Mouse (Mus musculus) intestine, embryonic 15.5 days (tissue): ENCODE data around the gene Lmbr1l. TPM values are rescaled to one million over a fixed set of nuclear protein-coding genes. Genes with fewer than 3 reads are reported as not detected.
"Not testable (repeated sequence)": the region's sequence is repeated elsewhere in the genome, so short reads cannot be mapped to it uniquely, and the experiment has no call there.

Source experiments
- ATAC-seq: fragments of 200-750 bp; cut with Nextera tagmentation; 2 replicates; pipeline ENCODE4 v1.8.0; 2017; ENCODE audit warnings: moderate TSS enrichment, moderate library complexity
- H3K27ac ChIP-seq: fragments of 300-500 bp; sonication (generic); 2 replicates; pipeline ENCODE4 v1.5.1; 2015; ENCODE audit warnings: mild to moderate bottlenecking, inconsistent platforms
- H3K27me3 ChIP-seq: fragments of 300-500 bp; sonication (generic); replicated peaks from 2 replicates; pipeline ENCODE4 v1.6.1; 2015; ENCODE audit warnings: inconsistent platforms
- H3K36me3 ChIP-seq: fragments of 300-500 bp; sonication (generic); 2 replicates; pipeline ENCODE4 v1.6.1; 2015; ENCODE audit warnings: inconsistent platforms
- H3K4me1 ChIP-seq: fragments of 300-500 bp; sonication (generic); replicated peaks from 2 replicates; pipeline ENCODE4 v1.6.1; 2015; ENCODE audit warnings: inconsistent platforms
- H3K4me2 ChIP-seq: fragments of 300-500 bp; sonication (generic); replicated peaks from 2 replicates; pipeline ENCODE4 v1.6.1; 2015; ENCODE audit warnings: mild to moderate bottlenecking, inconsistent platforms
- H3K4me3 ChIP-seq: fragments of 300-500 bp; sonication (generic); replicated peaks from 2 replicates; pipeline ENCODE4 v1.5.1; 2015; ENCODE audit warnings: inconsistent platforms
- H3K9ac ChIP-seq: fragments of 300-500 bp; sonication (generic); 2 replicates; pipeline ENCODE4 v1.6.1; 2015; ENCODE audit warnings: inconsistent platforms
- H3K9me3 ChIP-seq: fragments of 300-500 bp; sonication (generic); 2 replicates; pipeline ENCODE4 v1.6.1; 2016; ENCODE audit warnings: inconsistent platforms
- WGBS: fragments of 180-500 bp; shearing (Covaris S2); methylation state at CpG from one replicate; pipeline ENCODE4 v1.1.7; 2015; 5-methylcytosine and 5-hydroxymethylcytosine counted together
- polyA plus RNA-seq: library from polyadenylated mRNA; unstranded; fragments of >200 nt; fragmentation: Nextera tagmentation; extraction: Ambion mirVana; gene quantifications from 2 replicates; pipeline ENCODE4 v1.2.1, GENCODE M21; 2015

Gene Lmbr1l
- polyA plus RNA-seq, 1 experiment from 2014 or later: 18.6 TPM

- H3K9ac ChIP-seq: no peak overlapping the region
- peaks cover 11% of the 10 kb centered on the region for H3K4me1 ChIP-seq
- no peak overlapping the region for H3K4me3 ChIP-seq
- ATAC-seq: no peak
- WGBS: 84% methylated on average over 3 of the region's 3 CpGs
- H3K27ac ChIP-seq: no peak overlapping the region
- peaks cover 7% of the 10 kb centered on the region for H3K36me3 ChIP-seq
- no peaks in the 10 kb centered on the region for H3K27me3 ChIP-seq
- H3K4me2 ChIP-seq: no peak overlapping the region
- H3K9me3 ChIP-seq: no peaks in the 10 kb centered on the region
These were observed 13.0 kb upstream of the Lmbr1l start for GRCm38 (mm10) chr15:98930998-98931397.

GRCm38 (mm10) chr15:98930017-98930734, 12.1 kb upstream of the Lmbr1l start:
- H3K36me3 ChIP-seq: peaks cover 7% of the 10 kb centered on the region
- H3K27me3 ChIP-seq: no peaks in the 10 kb centered on the region
- H3K9me3 ChIP-seq: no peaks in the 10 kb centered on the region
- no peak for ATAC-seq
- H3K4me2 ChIP-seq: no peak overlapping the region
- H3K4me3 ChIP-seq: no peak overlapping the region
- H3K4me1 ChIP-seq: peaks cover 4% of the 10 kb centered on the region
- H3K27ac ChIP-seq: no peak overlapping the region
- no peak overlapping the region for H3K9ac ChIP-seq
- WGBS: 45% methylated on average over 8 of the region's 8 CpGs

- H3K36me3 ChIP-seq: peaks cover 7% of the 10 kb centered on the region
- no peak overlapping the region for H3K9ac ChIP-seq
- WGBS: 15% methylated on average over 13 of the region's 13 CpGs
- 0 out of 2 replicates have a peak overlapping the region, but pooled peaks have one; percentile 26 for H3K4me2 ChIP-seq
- H3K4me3 ChIP-seq: no peak overlapping the region
- H3K27me3 ChIP-seq: no peaks in the 10 kb centered on the region
- peak; percentile 77 for ATAC-seq
- peaks cover 3% of the 10 kb centered on the region; the same call in 1 of the 2 replicates for H3K4me1 ChIP-seq
- no peaks in the 10 kb centered on the region for H3K9me3 ChIP-seq
- no peak overlapping the region for H3K27ac ChIP-seq
These were observed 10.7 kb upstream of the Lmbr1l start for GRCm38 (mm10) chr15:98928598-98929240.

- peaks cover 7% of the 10 kb centered on the region for H3K36me3 ChIP-seq
- 79% methylated on average over 5 of the region's 5 CpGs for WGBS
- H3K27ac ChIP-seq: no peak overlapping the region
These were observed 9.5 kb upstream of the Lmbr1l start for GRCm38 (mm10) chr15:98927566-98927965.

GRCm38 (mm10) chr15:98924682-98925081, 6.7 kb upstream of the Lmbr1l start:
- ATAC-seq: peak; percentile 11; the same call in 1 of the 2 replicates
- H3K27me3 ChIP-seq: no peaks in the 10 kb centered on the region
- H3K4me1 ChIP-seq: no peaks in the 10 kb centered on the region
- no peak overlapping the region for H3K9ac ChIP-seq
- WGBS: 59% methylated on average over 3 of the region's 3 CpGs
- no peaks in the 10 kb centered on the region for H3K36me3 ChIP-seq
- H3K9me3 ChIP-seq: no peaks in the 10 kb centered on the region
- no peak overlapping the region for H3K27ac ChIP-seq
- H3K4me2 ChIP-seq: no peak overlapping the region
- H3K4me3 ChIP-seq: no peak overlapping the region

More at GRCm38 (mm10) chr15:98927566-98927965, 9.5 kb upstream of the Lmbr1l start:
- Histone ChIP-seq H3K27me3 (no peaks in the 10 kb centered on the region), H3K4me3 (no peak overlapping the region), H3K9ac (no peak overlapping the region), H3K4me2 (no peak overlapping the region), H3K4me1 (no peaks in the 10 kb centered on the region), H3K9me3 (no peaks in the 10 kb centered on the region)
- ATAC-seq: no peak

- H3K4me2 ChIP-seq: no peak overlapping the region
These were observed 5.1 kb upstream of the Lmbr1l start for GRCm38 (mm10) chr15:98923031-98923537.

GRCm38 (mm10) chr15:98922581-98922980, 4.5 kb upstream of the Lmbr1l start:
- H3K9me3 ChIP-seq: no peaks in the 10 kb centered on the region
- no peaks in the 10 kb centered on the region for H3K4me1 ChIP-seq
- H3K27me3 ChIP-seq: no peaks in the 10 kb centered on the region
- no peak overlapping the region for H3K9ac ChIP-seq
- peak overlapping the region; percentile 65 for H3K27ac ChIP-seq
- 0 out of 2 replicates have a peak overlapping the region, but pooled peaks have one; percentile 11 for H3K4me2 ChIP-seq
- ATAC-seq: peak; percentile 18; the same call in 1 of the 2 replicates
- no peaks in the 10 kb centered on the region for H3K36me3 ChIP-seq
- H3K4me3 ChIP-seq: no peak overlapping the region
- 40% methylated on average over 3 of the region's 3 CpGs for WGBS

More at GRCm38 (mm10) chr15:98923031-98923537, 5.1 kb upstream of the Lmbr1l start:
- no peak for ATAC-seq
- no peaks in the 10 kb centered on the region for H3K27me3 ChIP-seq
- peak overlapping the region; percentile 65; the same call in 1 of the 2 replicates for H3K27ac ChIP-seq
- WGBS: 77% methylated on average over 2 of the region's 2 CpGs
- no peak overlapping the region for H3K4me3 ChIP-seq
- H3K9ac ChIP-seq: no peak overlapping the region
- H3K9me3 ChIP-seq: no peaks in the 10 kb centered on the region
- no peaks in the 10 kb centered on the region for H3K4me1 ChIP-seq
- H3K36me3 ChIP-seq: no peaks in the 10 kb centered on the region

- no peak for ATAC-seq
- Histone ChIP-seq H3K9ac (no peak overlapping the region), H3K4me3 (no peak overlapping the region), H3K36me3 (no peaks in the 10 kb centered on the region), H3K27ac (no peak overlapping the region), H3K4me1 (peaks cover 2% of the 10 kb centered on the region), H3K27me3 (no peaks in the 10 kb centered on the region), H3K9me3 (no peaks in the 10 kb centered on the region), H3K4me2 (no peak overlapping the region)
- 91% methylated on average over 5 of the region's 5 CpGs for WGBS
These were observed 3.5 kb upstream of the Lmbr1l start for GRCm38 (mm10) chr15:98921510-98921909.

GRCm38 (mm10) chr15:98918499-98918895, 466 bp upstream of the Lmbr1l start:
- Histone ChIP-seq H3K27ac (peak overlapping the region; percentile 41), H3K4me3 (peak overlapping the region; percentile 76), H3K4me2 (peak overlapping the region; percentile 84), H3K9ac (peak overlapping the region; percentile 18; the same call in 1 of the 2 replicates)
- not testable (repeated sequence) for H3K4me1 ChIP-seq, H3K9me3 ChIP-seq, H3K36me3 ChIP-seq, H3K27me3 ChIP-seq, ATAC-seq
- 22% methylated on average over 8 of the region's 8 CpGs for WGBS

GRCm38 (mm10) chr15:98917091-98917490, 940 bp downstream of the Lmbr1l start:
- peak overlapping the region; percentile 62 for H3K9ac ChIP-seq
- H3K4me2 ChIP-seq: peak overlapping the region; percentile 84
- H3K27ac ChIP-seq: peak overlapping the region; percentile 93
- H3K4me1 ChIP-seq: peaks cover 8% of the 10 kb centered on the region
- H3K27me3 ChIP-seq: no peaks in the 10 kb centered on the region
- peak; percentile 0; the same call in 1 of the 2 replicates for ATAC-seq
- WGBS: 0% methylated on average over 14 of the region's 14 CpGs
- peak overlapping the region; percentile 76 for H3K4me3 ChIP-seq
- no peaks in the 10 kb centered on the region for H3K9me3 ChIP-seq
- H3K36me3 ChIP-seq: peaks cover 8% of the 10 kb centered on the region; the same call in 1 of the 2 replicates

- 89% methylated on average over 4 of the region's 4 CpGs for WGBS
- H3K4me3 ChIP-seq: 0 out of 2 replicates have a peak overlapping the region, but pooled peaks have one; percentile 76
- no peak for ATAC-seq
- peaks cover 8% of the 10 kb centered on the region for H3K4me1 ChIP-seq
- peak overlapping the region; percentile 84 for H3K4me2 ChIP-seq
- H3K27ac ChIP-seq: no peak overlapping the region
- no peaks in the 10 kb centered on the region for H3K27me3 ChIP-seq
- H3K9ac ChIP-seq: no peak overlapping the region
- no peaks in the 10 kb centered on the region for H3K9me3 ChIP-seq
- H3K36me3 ChIP-seq: peaks cover 13% of the 10 kb centered on the region; the same call in 1 of the 2 replicates
These were observed 2.0 kb downstream of the Lmbr1l start for GRCm38 (mm10) chr15:98916016-98916415.

- Histone ChIP-seq H3K27me3 (no peaks in the 10 kb centered on the region), H3K9me3 (no peaks in the 10 kb centered on the region), H3K4me2 (no peak overlapping the region), H3K4me3 (no peak overlapping the region), H3K27ac (no peak overlapping the region), H3K4me1 (peaks cover 8% of the 10 kb centered on the region), H3K36me3 (peaks cover 13% of the 10 kb centered on the region; the same call in 1 of the 2 replicates), H3K9ac (no peak overlapping the region)
- ATAC-seq: no peak
- 93% methylated on average over 6 of the region's 6 CpGs for WGBS
These were observed 3.1 kb downstream of the Lmbr1l start for GRCm38 (mm10) chr15:98914903-98915302.
